Mouse (Mus musculus) testis, adult 2 months (tissue): ENCODE data around the gene Aox4. TPM values are rescaled to one million over a fixed set of nuclear protein-coding genes. Genes with fewer than 3 reads are reported as not detected.

ENCODE experiments used
- H3K27ac ChIP-seq: fragments of 200-500 bp; 2 replicates; pipeline ENCODE4 v1.5.1; 2012; ENCODE audit warnings: low read depth, low read length; ENCODE audit not compliant: control insufficient read depth, insufficient read depth
- H3K27me3 ChIP-seq: fragments of 200-500 bp; 2 replicates; pipeline ENCODE4 v1.6.1; 2012; ENCODE audit warnings: mild to moderate bottlenecking, low read length, moderate library complexity; ENCODE audit not compliant: control insufficient read depth, insufficient read depth
- H3K36me3 ChIP-seq: fragments of 200-500 bp; 2 replicates; pipeline ENCODE4 v1.6.1; 2012; ENCODE audit warnings: mild to moderate bottlenecking, low read length; ENCODE audit not compliant: control insufficient read depth, insufficient read depth
- H3K4me1 ChIP-seq: fragments of 200-500 bp; 2 replicates; pipeline ENCODE4 v1.6.1; 2012; ENCODE audit warnings: low read length; ENCODE audit not compliant: control insufficient read depth, insufficient read depth
- H3K4me3 ChIP-seq: fragments of 200-500 bp; 2 replicates; pipeline ENCODE4 v1.5.1; 2012; ENCODE audit warnings: low read depth, mild to moderate bottlenecking, low read length, moderate library complexity, mixed read lengths; ENCODE audit not compliant: control insufficient read depth
- CTCF ChIP-seq: fragments of 200-500 bp; IDR thresholded peaks from 2 replicates; pipeline ENCODE4 v1.5.1; 2012; ENCODE audit warnings: low read depth, mild to moderate bottlenecking, inconsistent platforms, low read length, moderate library complexity; ENCODE audit not compliant: control insufficient read depth, insufficient read depth, insufficient replicate concordance
- POLR2A ChIP-seq: fragments of 200-500 bp; IDR thresholded peaks from 2 replicates; pipeline ENCODE4 v1.6.1; 2012; ENCODE audit warnings: low read depth, mild to moderate bottlenecking, inconsistent platforms, low read length, moderate library complexity; ENCODE audit not compliant: control insufficient read depth
- polyA plus RNA-seq: library from polyadenylated mRNA; depleted of rRNA; stranded (reverse); fragments of >200 nt; gene quantifications from 2 replicates; pipeline ENCODE4 v1.2.3, GENCODE M21; 2012; rRNA removed

Gene Aox4
- 1.0 and 1.6 TPM in 2 replicates for polyA plus RNA-seq

DNA sequence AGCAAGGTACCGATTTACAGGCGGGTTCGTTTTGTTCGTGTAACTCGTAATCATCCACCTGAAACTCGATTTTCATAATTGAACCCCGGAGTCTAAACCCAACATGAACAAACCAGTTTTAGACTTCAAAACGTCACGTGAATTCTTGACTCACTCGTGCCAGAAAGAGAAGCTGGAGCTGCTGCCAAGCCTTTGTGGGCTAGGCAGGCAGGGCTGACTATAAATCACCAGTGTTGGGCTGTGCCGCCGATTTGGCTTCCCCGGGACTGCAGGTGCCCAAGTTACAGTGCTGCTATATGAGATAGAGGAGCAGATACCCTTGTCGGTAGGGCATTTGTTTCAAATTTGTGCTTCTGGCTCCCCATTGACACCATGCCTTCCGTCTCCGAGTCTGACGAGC lies at the start of gene Aox4:
Gene Aox4, plus strand, starts transcription at position 195 of the 400 bp plus-strand sequence.
- TF ChIP-seq CTCF (no peak), POLR2A (no peak)
- peaks cover 2% of the 10 kb centered on the region; the same call in 1 of the 2 replicates for H3K4me1 ChIP-seq
- H3K27me3 ChIP-seq = no peaks in the 10 kb centered on the region
- H3K36me3 ChIP-seq = no peaks in the 10 kb centered on the region
- H3K4me3 ChIP-seq = no peak within 1 kb of the TSS
- H3K27ac ChIP-seq = no peak within 1 kb of the TSS

DNA sequence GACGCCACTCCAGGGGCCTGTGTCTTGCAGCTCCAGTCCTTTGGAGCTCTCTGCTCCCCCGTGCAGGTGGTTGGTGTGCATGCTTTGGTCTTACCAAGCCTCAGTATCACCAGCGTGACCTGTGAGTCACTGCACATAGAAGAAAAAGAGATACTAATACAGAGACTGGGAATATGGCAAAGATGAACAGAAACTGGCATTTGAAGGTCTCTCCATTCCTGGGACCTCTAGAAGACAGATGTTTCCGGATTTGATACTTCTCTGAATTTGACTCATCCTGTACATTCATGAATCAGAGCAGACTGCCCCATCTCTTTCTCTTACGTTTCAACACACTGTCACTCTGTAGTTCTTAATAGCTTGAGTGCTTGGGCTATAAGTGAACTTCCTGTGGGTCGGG lies 40.3 kb upstream of the Aox4 start:
- Histone ChIP-seq H3K4me1 (no peaks in the 10 kb centered on the region), H3K4me3 (no peak overlapping the region), H3K27ac (no peak overlapping the region), H3K36me3 (no peaks in the 10 kb centered on the region), H3K27me3 (no peaks in the 10 kb centered on the region)
- no peak for TF ChIP-seq POLR2A
- TF ChIP-seq CTCF = no peak

DNA sequence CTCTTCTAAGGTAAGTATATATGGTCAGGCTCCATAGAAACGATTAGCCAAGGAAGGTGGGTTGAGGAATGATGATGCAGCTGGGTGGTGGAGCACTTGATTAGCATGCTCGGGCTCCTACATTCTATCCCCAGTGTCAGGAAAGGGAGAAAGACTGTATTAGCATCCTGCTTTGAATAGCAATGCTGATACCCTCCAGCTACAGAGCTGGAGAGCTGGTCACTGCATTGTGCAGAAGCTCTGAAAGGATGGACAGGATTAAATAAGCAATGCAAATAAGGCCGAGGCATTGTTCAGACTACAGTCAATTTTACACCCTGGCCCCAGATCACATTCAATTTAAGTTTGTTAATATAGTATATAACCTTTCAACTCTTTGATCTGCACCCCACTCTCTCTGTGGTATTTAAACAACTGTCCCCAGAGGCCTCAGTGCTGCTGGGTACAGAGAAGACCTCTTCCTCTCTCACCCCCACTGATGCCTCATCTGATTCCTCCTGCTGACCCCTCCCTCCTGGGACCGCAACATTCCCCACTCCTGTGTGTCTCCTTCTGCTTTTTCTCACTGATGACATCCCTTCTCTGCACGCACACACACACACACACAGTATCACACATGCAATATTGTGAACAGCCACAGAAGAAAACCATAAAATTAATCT lies 21.6 kb upstream of the Aox4 start:
- Histone ChIP-seq H3K4me1 (no peaks in the 10 kb centered on the region), H3K36me3 (no peaks in the 10 kb centered on the region), H3K4me3 (no peak overlapping the region), H3K27me3 (no peaks in the 10 kb centered on the region), H3K27ac (no peak overlapping the region)
- no peak for TF ChIP-seq CTCF
- TF ChIP-seq POLR2A = no peak

DNA sequence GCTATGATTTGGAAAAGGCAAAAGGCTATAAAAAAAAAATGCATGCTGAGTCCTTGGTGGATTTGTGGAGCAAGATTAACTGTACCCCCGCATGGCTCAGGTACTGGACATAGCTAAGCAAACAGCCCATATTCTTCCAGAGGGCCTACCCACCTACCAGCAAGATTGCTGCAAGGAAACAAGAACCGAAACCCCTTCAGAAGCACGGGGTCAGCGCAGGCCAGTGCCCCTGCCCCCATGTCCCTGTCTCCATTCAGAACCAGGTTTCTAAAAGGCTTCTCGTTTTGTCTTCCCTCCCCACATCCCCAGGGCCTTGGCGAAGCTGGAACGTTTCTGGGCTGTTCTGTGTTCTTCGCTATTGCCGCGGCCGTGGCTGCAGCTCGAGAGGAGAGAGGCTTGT lies 15.9 kb upstream of the Aox4 start:
- H3K27ac ChIP-seq = no peak overlapping the region
- H3K27me3 ChIP-seq = no peaks in the 10 kb centered on the region
- no peak overlapping the region for H3K4me3 ChIP-seq
- H3K36me3 ChIP-seq = no peaks in the 10 kb centered on the region
- H3K4me1 ChIP-seq = peaks cover 3% of the 10 kb centered on the region
- no peak for TF ChIP-seq POLR2A

DNA sequence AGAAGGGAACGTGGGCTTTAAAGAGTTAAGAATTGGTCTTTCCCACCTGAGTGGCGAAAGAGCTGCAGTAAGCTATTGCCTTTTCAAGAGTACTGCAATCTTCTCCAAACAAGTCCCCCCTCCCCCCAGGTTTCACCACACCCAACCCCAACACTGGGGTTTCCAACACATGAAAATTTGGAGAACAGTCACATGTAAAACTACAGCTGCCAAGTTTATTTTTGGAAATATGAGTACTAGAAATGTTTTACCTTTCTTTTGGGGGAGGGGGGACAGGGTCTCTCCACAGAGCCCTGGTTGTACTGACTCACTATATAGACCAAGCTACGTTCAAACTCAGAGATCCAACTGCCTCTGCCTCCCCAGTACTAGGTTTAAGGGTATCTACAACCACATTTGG lies 15.2 kb upstream of the Aox4 start:
- Histone ChIP-seq H3K4me3 (no peak overlapping the region), H3K36me3 (no peaks in the 10 kb centered on the region), H3K4me1 (peaks cover 3% of the 10 kb centered on the region), H3K27me3 (no peaks in the 10 kb centered on the region), H3K27ac (no peak overlapping the region)
- TF ChIP-seq POLR2A = no peak
- no peak for TF ChIP-seq CTCF

DNA sequence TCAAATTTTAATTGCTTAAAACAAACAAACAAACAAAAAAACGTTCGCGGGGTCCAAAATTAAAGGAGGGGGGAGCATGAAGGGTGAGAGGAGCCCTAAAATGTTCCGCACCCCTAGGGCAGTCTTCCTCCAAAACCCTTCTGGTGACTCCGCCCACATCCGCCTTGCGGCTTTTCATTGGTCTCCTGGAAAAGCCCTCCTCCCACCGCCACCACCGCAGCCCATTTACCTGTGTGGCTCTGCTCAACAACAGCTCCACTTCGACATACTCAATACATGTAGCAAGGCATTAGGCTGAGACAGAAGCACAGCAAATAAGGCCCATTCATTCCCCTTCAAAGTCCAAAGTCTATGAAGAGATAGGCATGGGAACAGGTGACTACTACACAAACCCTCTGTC lies 14.7 kb upstream of the Aox4 start:
- Histone ChIP-seq H3K4me1 (peaks cover 3% of the 10 kb centered on the region), H3K4me3 (no peak overlapping the region), H3K36me3 (no peaks in the 10 kb centered on the region), H3K27me3 (no peaks in the 10 kb centered on the region), H3K27ac (no peak overlapping the region)
- no peak for TF ChIP-seq CTCF
- no peak for TF ChIP-seq POLR2A

DNA sequence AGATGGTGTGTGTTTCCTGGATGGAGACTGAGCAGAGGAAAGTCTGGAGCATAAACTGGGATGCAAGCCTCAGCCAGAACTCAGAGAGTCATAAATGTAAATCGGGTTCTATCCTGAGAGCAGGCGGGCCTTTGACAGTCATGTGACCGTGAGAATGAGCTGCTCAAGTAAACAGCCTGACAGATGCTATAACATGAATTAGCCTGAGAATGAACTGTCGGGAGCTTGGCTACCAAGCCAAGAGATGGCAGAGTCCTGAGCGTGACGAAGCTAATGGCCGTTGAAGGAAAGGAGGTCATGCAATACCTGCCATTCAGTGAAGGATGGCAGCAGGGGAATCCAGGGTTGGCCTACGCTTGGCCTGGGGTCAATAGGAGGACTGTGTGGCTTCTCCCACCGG lies 13.2 kb upstream of the Aox4 start:
- H3K36me3 ChIP-seq = no peaks in the 10 kb centered on the region
- peaks cover 3% of the 10 kb centered on the region for H3K4me1 ChIP-seq
- H3K4me3 ChIP-seq = no peak overlapping the region
- TF ChIP-seq CTCF = no peak
- TF ChIP-seq POLR2A = no peak
- no peaks in the 10 kb centered on the region for H3K27me3 ChIP-seq
- no peak overlapping the region for H3K27ac ChIP-seq

DNA sequence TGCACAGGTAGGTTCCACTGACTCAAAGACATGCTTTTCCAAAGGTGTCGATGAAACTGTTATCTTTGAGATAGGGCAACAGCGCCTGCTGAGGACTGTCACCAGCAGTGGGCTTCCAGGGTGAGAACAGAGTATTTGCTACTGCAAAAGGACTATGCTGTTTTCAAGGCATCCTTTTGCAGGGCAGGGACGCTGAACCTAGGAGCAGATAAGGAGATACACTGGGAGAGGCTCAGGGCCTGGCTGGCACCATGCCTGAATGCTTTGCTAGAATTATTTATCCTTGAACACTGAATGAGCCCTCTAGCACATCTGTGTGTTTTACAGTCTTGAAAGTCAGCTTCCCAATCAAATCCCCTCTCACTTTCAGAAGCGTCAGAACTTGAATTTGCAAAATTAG lies 11.8 kb upstream of the Aox4 start:
- no peak overlapping the region for H3K4me3 ChIP-seq
- H3K27me3 ChIP-seq = no peaks in the 10 kb centered on the region
- H3K4me1 ChIP-seq = peaks cover 3% of the 10 kb centered on the region
- no peak for TF ChIP-seq CTCF
- no peaks in the 10 kb centered on the region for H3K36me3 ChIP-seq
- no peak overlapping the region for H3K27ac ChIP-seq
